Mouse (Mus musculus) neutrophil, adult 5-6 weeks (primary cell): ENCODE results near the gene Eif2a. TPM values are rescaled to one million over a fixed set of nuclear protein-coding genes. Genes with fewer than 3 reads are reported as not detected.

Experiments
- ATAC-seq: fragments of 151-379, 151-347 bp; 2 replicates; pipeline ENCODE4 v1.8.0; 2017; ENCODE audit warnings: mild to moderate bottlenecking, moderate TSS enrichment; ENCODE audit not compliant: insufficient number of reproducible peaks, poor library complexity, low FRiP score, severe bottlenecking; ENCODE audit errors: extremely low read depth
- total RNA-seq: library from RNA; stranded (forward); fragments of 200-1000 nt; gene quantifications from 2 replicates; pipeline ENCODE4 v1.2.3, GENCODE M21; 2017

Gene Eif2a
- total RNA-seq, 1 experiment from 2014 or later = 43.1 TPM

DNA sequence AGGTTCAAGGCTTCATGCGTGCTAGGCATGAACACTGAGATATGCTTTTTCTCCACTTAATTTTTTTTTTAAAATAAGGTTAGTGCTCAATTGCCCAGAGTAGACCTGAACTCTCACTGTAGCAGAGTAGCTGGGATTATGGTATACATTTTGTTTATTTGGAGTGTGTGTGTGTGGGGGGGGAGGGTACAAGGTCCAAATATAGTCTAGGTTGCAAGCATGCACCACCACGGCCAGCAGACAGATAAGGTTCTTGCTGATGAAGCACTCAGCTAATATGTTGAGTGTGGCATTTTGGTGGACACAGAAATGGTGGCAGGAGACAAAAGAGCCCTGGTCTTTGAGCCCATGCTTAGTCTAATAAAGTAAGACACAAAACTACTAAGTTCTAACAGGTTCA, 6.7 kb upstream of the Eif2a start:
- ATAC-seq = no peak

DNA sequence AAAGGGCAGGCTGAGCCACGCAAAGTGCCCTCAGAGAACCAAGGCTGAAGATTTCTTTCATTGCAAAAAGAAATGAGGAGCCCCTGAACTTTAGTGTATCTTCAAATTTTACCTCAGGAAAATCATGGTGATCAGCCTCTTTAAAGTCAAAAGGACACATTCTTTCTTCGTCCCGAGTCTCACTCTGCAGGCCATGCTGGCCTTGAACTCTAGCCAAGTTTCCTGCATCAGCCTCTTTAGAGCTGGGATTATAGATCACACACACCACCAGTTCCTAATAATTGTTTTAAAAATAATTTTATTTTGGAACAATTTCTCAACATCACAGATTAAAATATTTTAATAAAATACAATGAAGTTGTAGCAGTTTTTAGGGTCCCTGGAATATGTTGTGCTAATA, 6.1 kb upstream of the Eif2a start:
- no peak for ATAC-seq

DNA sequence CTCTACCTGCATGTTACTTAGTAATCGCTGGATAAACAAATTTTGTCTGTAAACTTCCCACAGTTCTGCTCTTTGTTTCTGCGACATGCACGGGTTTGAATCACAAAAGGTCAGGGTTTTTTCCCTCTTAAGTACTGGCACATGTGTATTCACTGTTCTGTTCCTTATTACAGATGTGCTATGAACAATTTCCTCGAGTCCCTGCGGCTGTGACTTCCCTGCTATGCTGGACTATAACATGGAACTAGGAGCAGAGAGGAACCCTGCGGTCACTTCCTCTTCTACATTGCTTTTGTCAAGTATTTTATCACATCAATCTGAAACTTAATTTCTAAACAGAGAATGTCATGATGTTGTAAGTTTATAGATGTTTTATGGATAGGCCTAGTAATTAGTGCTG, 5.3 kb upstream of the Eif2a start:
- ATAC-seq = no peak

DNA sequence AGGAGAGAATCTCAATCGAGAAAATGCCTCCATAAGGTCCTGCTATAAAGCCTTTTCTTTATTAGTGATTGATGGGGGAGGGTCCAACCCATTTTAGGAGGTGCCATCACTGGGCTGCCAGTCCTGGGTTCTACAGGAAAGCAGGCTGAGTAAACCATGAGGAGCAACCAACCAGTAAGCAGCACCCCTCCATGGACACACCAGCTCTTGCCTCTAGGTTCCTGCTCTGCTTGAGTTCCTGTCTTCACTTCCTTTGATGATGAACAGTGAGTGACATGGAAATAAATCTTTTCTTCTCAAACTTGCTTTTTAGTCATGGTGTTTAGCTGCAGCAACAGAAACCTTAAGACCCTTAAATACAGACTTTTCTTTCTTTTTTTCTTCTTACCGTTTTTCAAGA, 4.3 kb upstream of the Eif2a start:
- ATAC-seq = no peak

DNA sequence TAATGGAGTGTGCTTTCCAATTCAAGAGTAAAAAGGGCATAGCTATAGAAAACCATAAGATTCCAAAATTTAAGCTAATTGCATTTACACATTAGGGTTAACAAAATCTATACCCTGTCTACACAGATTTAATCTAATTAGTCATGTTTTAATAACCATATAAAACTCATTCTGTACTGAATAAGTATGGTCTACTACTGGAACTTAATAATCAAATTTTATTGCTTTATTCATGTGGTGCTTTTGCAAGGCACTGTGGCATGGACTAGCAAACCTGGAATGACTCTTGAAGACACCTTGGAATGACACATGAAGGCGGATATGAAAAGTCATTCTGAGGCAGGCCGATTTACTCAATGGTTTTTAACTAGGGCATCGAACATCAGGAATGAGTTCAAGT, 2.2 kb upstream of the Eif2a start:
- no peak for ATAC-seq

DNA sequence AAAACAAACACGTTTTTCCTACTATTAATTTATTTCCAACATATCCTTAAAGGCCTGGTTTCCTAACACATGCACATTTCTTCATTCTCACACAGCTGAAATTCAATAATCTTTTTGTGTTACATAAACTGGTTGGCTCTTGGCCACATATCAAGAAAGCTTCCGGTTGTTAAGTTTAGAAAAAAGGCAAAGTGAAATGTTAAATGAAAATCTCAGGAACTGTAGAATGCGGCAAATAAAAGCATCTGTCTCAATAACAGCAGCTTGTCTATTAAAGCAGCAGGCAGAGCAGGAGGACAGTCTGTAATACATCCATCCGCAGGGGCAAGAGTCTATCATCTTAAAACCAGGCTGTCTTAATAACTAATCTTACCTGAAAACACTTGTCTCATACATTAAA, 1.4 kb upstream of the Eif2a start:
- ATAC-seq = no peak

DNA sequence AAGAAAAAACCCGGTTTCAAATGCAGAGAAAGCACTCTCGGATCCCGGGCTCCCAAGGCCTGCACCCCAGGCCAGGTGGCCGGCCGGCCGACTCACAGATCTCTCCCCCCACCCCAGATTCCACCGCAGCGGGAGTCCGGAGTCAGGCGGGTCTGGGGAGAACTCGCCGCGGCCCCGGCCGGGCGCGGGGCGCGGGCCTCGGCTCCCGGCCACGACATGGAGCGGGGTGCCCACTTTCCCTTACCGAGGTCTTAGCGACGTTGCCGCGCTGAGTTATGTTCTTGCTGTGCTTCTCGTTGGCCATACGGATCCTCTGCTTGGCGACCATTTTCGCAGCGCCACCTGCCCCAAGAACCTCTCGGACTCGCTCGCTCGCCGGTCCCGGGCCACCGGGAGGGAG, 455 bp upstream of the Eif2a start:
- ATAC-seq = no peak

DNA sequence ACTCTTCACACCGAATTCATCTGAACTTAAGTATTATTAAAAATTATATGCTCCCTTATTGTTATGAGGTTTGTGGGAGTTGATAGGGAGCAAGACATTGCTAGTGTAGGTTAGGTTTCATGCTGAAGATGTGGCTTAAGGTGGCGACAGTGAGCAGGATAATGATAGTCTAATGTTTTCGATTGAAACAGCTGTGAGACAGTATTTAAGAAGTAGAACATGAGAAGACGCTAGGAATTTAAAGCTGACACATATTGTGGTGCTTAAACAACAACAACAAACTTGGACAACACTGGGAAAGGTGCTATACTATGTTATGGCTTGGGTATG, 752 bp downstream of the Eif2a start:
- no peak for ATAC-seq

DNA sequence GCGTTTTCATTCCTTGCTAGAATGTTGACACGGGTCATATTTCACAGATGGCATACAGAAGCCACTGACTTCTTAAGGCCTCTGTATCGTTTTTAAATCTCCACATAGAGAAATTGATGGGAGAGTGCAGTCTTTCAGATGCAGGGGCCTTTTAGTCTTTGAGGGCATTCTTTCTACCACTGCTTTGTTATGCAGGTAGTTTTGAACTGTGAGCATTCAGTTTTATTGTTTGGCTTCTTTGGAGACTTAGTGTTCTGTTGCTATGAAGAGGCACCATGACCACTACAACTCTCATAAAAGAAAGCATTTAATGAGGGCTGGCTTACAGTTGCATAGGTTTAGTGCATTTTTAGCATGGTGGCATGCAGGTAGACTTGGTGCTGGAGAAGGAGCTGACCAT, 11.0 kb downstream of the Eif2a start:
- ATAC-seq = no peak

DNA sequence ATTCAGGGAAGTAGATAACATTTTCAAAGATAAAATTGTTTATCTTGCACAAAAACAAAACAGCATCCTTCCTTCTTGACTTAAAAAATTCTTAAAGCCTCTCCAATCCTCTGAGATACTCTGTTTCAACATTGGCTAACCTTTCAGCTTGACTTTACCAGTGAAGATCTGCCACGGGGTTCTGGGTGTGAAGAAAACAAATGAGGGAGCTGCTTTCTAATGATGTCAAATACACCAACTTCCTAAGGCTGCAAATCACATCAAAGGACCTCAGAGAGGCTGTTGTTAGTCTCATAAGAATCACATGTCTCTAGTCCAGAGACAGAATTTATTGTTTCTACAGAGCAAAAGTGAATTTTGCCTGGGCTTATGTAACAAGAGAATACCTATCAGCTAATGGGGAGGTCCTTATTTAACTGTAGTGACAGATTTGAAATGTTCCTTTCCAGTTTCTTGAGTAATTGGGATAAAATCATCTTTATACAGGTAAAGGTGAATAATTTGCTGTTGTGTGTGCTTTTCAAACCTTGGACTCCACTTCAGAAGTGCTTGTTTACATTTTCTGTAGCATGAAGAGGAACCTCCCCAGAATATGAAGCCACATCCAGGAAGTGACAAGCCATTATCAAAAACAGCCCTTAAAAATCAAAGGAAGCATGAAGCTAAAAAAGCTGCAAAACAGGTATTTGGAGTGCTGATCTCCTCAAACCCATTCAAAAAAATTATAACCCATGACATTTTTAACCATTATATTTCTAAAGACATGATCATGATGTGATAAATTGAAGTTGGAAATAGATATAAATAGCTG, 26.6 kb downstream of the Eif2a start:
- ATAC-seq = 0 out of 2 replicates have a peak, but pooled peaks have one; percentile 26

DNA sequence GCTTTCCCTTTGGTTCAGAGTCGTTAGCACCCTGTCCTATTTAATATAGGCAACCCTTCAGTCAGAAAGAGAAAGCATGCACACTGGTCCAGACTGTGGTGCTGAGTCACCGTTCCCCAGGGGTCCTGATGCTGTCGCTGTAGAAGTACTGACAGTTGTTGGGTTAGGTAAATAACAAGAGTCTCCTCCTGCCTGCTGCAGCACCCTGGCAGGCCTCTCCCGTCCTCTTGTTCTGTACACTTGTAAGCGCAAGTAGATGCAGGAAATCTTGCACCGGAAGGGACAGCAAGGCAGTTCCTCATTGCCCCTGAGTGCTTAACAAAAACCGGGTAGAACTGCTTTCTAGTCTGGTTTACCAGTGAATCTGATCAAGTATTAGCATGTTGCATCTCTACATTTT, 31.0 kb downstream of the Eif2a start:
- ATAC-seq = peak; percentile 37; the same call in 1 of the 2 replicates

DNA sequence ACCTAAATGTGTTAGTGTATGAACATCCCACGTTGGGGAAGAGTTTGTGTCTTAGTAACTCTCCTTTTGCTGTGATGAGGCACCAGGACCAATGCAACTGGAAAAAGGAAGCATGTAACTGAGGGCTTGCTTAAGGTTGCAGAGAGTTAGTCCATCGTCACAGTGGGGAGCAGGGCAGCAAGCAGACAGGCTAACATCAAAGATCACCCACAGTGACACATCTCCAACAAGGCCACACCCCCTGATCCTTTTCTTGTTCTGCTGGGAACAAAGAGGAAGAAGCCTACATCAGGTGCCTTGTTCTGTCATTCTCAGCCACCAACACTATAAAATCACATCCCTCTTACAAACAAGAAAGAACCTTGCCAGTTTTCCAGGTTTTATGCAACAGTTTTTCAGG, 34.3 kb downstream of the Eif2a start:
- ATAC-seq = peak; percentile 56; the same call in 1 of the 2 replicates

DNA sequence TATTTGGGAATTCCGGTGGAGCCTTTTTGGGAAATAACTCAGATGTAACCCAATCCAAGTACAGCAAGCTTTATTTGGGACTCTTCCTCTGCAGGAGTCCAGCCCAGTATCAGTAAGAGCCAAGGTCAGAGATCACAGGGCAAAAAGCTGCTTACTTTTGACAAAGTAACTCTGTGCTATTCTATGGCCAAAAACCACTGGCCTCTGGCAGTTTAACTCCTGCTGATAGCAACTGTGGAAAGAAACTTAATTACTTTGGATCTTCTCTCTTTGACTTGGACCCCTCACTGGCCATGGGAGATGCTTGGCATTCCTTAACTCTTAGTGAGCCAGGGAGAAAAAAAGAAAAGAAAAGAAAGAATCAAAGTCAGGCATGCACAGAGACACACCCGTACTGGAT, 35.8 kb downstream of the Eif2a start:
- no peak for ATAC-seq

DNA sequence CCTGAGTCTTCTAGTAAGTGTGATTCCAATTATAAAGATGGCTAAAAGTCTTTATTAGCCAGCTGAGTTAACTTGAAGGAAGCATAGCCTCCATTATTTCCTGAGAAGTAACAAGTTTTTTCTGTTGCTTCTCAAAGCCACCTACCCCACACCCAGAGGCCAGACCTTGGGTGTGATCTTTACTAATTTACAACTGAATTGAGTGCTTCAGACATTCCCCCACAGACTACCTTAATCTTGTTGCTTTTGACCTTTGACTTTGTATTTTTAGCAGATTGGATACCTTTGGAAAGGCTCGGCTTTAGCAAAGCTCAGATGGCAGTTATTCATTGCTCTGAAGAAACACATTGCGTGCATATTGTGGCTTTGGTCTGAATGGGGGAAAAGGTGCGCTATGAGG, 45.2 kb downstream of the Eif2a start:
- ATAC-seq = no peak

DNA sequence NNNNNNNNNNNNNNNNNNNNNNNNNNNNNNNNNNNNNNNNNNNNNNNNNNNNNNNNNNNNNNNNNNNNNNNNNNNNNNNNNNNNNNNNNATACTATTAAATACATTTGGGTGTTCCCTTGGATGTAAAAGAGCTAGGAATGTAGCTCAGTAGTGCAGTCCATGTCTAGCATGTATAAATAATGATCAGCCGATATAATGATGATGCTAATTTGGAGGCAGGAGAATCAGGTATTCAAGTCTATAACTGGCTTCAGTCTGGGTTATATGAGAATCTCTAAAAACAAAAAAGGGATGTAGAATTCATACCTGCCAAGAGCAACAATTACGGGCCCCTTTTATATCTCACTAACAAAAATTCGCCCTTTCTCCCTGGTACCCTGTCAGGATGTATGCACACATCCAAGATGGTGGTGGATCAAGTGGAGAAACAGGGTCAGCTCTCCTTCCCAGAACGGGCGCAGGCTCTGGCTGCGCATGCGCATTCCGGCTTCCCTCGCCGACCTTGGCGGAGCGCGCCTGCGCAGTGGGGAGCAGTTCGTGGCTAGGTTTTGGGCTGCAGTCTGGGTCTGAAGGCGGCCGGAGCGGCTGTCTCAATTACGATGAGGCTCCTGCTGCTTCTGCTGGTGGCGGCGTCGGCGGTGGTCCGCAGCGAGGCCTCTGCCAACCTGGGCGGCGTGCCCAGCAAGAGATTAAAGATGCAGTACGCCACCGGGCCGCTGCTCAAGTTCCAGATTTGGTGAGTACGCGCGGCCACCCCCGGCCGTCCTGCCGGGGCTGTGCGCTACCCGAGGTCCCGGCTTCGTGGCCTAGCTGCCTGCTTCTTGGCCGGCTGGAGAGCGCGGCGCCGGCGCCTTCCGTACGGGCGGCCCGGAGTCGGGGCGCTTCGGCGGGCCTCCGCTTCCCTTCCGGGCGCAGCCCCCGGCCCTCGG, 50.8 kb downstream of the Eif2a start, which contains the start of gene Selenot:
TSS of gene Selenot (plus strand) at position 500 of the 930 bp plus-strand sequence.
- ATAC-seq = peak; percentile 68

DNA sequence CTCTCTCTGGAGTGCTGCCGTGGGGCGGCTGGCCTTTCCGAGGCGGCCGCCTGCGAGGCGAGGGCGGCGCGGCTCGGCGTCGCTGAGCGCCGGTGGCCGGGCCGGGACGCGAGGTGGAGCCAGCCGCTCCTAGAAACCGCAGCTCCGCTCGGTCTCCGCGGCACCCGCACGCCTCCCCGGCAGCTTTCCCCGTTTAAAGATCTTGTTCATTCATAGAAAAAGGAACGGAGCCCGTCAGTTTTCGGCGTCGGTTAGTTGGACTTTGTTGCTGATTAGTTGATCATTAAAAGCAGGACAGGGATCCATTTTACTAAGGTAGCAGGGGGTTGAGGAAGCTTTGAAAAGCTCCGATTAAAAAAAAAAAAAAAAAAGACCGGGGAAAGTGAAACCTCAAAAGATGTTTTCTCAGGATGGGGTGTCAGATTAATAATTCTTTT, 51.5 kb downstream of the Eif2a start:
- ATAC-seq = 0 out of 2 replicates have a peak, but pooled peaks have one; percentile 6

DNA sequence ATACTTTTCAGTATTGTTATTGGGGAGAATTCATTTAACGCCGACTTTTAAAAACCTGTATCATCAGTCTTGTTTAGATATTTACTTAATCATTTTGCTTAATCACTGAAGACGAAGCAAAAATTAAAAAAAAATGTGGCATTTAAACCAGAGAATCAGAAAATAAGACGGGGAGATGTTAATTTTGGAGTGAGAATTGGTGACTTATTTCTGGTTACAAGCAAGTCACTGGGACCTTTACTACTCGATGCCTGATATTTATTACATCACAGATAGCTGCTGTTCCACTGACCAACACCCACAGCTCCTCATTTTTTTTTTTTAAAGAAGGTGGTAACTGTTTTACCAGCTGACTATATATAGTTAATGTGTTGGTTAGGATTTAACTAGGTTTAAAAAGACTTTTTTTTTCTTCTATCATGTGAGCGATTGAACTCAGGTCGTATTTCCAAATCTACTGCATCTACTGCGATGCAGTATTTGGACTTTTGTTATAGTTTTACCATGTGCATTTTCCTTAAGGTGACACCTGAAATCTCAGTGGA, 52.0 kb downstream of the Eif2a start:
- no peak for ATAC-seq

DNA sequence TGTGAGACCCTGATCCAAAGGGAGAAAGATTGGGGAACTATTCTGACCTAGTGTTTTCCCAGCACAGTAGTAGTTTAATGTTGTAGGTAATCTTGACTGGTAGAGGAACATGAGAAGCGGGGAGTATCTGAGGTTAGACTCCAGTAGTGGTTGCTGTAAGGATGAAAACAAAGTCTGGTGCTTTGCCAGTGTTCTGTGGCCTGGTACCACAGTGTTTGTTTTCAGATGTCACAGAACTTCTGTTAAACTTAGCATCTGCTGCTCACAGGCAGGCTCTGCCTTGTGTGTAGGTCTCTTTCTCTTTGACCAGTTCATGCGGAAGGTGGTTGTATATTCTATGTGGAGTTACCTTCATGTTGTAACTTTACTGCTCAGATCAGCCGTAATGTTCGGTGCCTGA, 55.9 kb downstream of the Eif2a start:
- ATAC-seq = peak; percentile 39; the same call in 1 of the 2 replicates

DNA sequence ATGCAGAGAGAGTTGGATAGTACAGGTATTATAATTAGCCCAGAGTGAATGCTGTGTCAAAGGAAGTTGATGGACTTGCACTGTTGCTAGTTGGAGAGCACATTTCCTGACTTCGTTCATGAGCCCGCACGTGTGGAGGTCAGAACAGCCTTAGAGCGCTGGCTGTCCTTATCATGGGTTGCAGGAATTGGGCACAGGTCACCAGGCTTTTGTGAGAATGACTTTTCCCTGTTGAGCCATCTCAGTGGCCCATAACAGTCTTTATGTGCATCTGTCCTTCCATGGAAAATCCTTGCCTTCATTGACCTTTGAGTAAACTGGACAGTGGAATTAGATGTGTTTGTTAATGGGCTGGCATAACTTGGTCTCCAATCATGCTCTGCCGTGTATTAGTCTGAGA, 56.7 kb downstream of the Eif2a start:
- no peak for ATAC-seq
